Mouse (Mus musculus) cerebellum, adult 2 months (tissue): Measurements from ENCODE around the gene Alyref.

Experiments
- CTCF ChIP-seq: fragments of 200-500 bp; IDR thresholded peaks from 2 replicates; pipeline ENCODE4 v1.5.1; 2011; ENCODE audit warnings: low read depth, mild to moderate bottlenecking, control low read depth, low read length, moderate library complexity, borderline replicate concordance; ENCODE audit not compliant: insufficient read depth
- POLR2A ChIP-seq: fragments of 200-500 bp; IDR thresholded peaks from 2 replicates; pipeline ENCODE4 v1.6.1; 2011; ENCODE audit warnings: low read length, control low read depth, borderline replicate concordance; ENCODE audit not compliant: insufficient read depth

- TF ChIP-seq CTCF (no peak), POLR2A (no peak; the same call in 1 of the 2 replicates)
These were observed at the start of gene Alyref, which contains the start of gene Anapc11 for GRCm38 (mm10) chr11:120598283-120598989.
